Mouse (Mus musculus) lung, adult 2 months (tissue): ENCODE results near the gene Glb1.

ENCODE experiments used
- CTCF ChIP-seq: fragments of 200-500 bp; IDR thresholded peaks from 2 replicates; pipeline ENCODE4 v1.5.1; 2011; ENCODE audit warnings: mild to moderate bottlenecking, low read length, control low read depth; ENCODE audit not compliant: insufficient read depth
- POLR2A ChIP-seq: fragments of 200-500 bp; IDR thresholded peaks from 2 replicates; pipeline ENCODE4 v1.6.1; 2011; ENCODE audit warnings: low read depth, mild to moderate bottlenecking, control low read depth, low read length, borderline replicate concordance; ENCODE audit errors: extremely low read depth

GRCm38 (mm10) chr9:114400588-114400948 is 308 bp upstream of the Glb1 start:
- TF ChIP-seq CTCF, result no peak
- no peak for TF ChIP-seq POLR2A
